Mouse (Mus musculus) myocyte (in vitro differentiated cells): ENCODE data around the gene Med16. TPM values are rescaled to one million over a fixed set of nuclear protein-coding genes. Genes with fewer than 3 reads are reported as not detected.
A peak's percentile ranks its signal among the peaks of the same experiment; 100 is the strongest.

ENCODE experiments used
- H3K27me3 ChIP-seq: one replicate; pipeline ENCODE4 v1.6.1; 2011; ENCODE audit not compliant: control insufficient read depth, insufficient read depth, insufficient read length
- H3K36me3 ChIP-seq: one replicate; pipeline ENCODE4 v1.6.1; 2011; ENCODE audit not compliant: control insufficient read depth, insufficient read depth
- H3K4me2 ChIP-seq: one replicate; pipeline ENCODE4 v1.6.1; 2011; ENCODE audit warnings: low read depth, control low read depth
- H3K4me3 ChIP-seq: one replicate; pipeline ENCODE4 v1.5.1; 2011; ENCODE audit warnings: mild to moderate bottlenecking, control low read depth, moderate library complexity
- H3K79me2 ChIP-seq: one replicate; pipeline ENCODE4 v1.6.1; 2011; ENCODE audit not compliant: control insufficient read depth, insufficient read depth
- H3ac ChIP-seq: one replicate; pipeline ENCODE4 v1.6.1; 2011; ENCODE audit not compliant: control insufficient read depth, insufficient read length
- CEBPB ChIP-seq: IDR thresholded peaks from 2 replicates; pipeline ENCODE4 v1.6.1; 2011; ENCODE audit warnings: mild to moderate bottlenecking, moderate library complexity; ENCODE audit not compliant: poor library complexity, insufficient read depth, severe bottlenecking
- E2F4 ChIP-seq: IDR thresholded peaks from one replicate; pipeline ENCODE4 v1.6.1; 2011; ENCODE audit warnings: mild to moderate bottlenecking, control low read depth, moderate library complexity; ENCODE audit not compliant: insufficient read depth
- MAX ChIP-seq: IDR thresholded peaks from one replicate; pipeline ENCODE4 v1.6.1; 2011; ENCODE audit warnings: low read depth, mild to moderate bottlenecking, control low read depth
- MYOD1 ChIP-seq, 3 experiments: IDR thresholded peaks; one replicate each; pipeline ENCODE4 v1.6.1; 2011; ENCODE audit warnings: control low read depth in 2 of 3, low read depth in 2 of 3, mild to moderate bottlenecking in 2 of 3, moderate library complexity in 1 of 3; ENCODE audit not compliant: insufficient read length in 2 of 3, control insufficient read depth in 1 of 3
- MYOG ChIP-seq, 3 experiments: IDR thresholded peaks; one replicate each; pipeline ENCODE4 v1.6.1; 2011; ENCODE audit warnings: control low read depth in 2 of 3, low read depth in 2 of 3, mild to moderate bottlenecking in 2 of 3; ENCODE audit not compliant: insufficient read length in 2 of 3, control insufficient read depth in 1 of 3, insufficient read depth in 1 of 3
- POLR2A ChIP-seq: IDR thresholded peaks from one replicate; pipeline ENCODE4 v1.6.1; 2011; ENCODE audit warnings: low read depth, mild to moderate bottlenecking, control low read depth, moderate library complexity; ENCODE audit not compliant: insufficient read length
- POLR2AphosphoS2 ChIP-seq: IDR thresholded peaks from one replicate; pipeline ENCODE4 v1.6.1; 2011; ENCODE audit warnings: low read depth, control low read depth; ENCODE audit not compliant: insufficient read length
- REST ChIP-seq: IDR thresholded peaks from one replicate; pipeline ENCODE4 v1.6.1; 2011; ENCODE audit warnings: mild to moderate bottlenecking, control low read depth, moderate library complexity; ENCODE audit not compliant: insufficient read depth, insufficient read length
- SRF ChIP-seq: IDR thresholded peaks from one replicate; pipeline ENCODE4 v1.6.1; 2011; ENCODE audit warnings: low read depth; ENCODE audit not compliant: control insufficient read depth, insufficient read length
- TCF12 ChIP-seq: IDR thresholded peaks from one replicate; pipeline ENCODE4 v1.6.1; 2011; ENCODE audit warnings: mild to moderate bottlenecking, control low read depth; ENCODE audit not compliant: poor library complexity, insufficient read depth, severe bottlenecking
- TCF3 ChIP-seq: IDR thresholded peaks from one replicate; pipeline ENCODE4 v1.6.1; 2011; ENCODE audit warnings: low read depth, control low read depth; ENCODE audit not compliant: insufficient read length
- USF1 ChIP-seq: IDR thresholded peaks from one replicate; pipeline ENCODE4 v1.6.1; 2011; ENCODE audit warnings: low read depth, mild to moderate bottlenecking, control low read depth, moderate library complexity
- polyA plus RNA-seq: library from polyadenylated mRNA; unstranded; fragments of >200 nt; fragmentation: generic; extraction: Trizol; gene quantifications from one replicate; pipeline ENCODE4 v1.2.1, GENCODE M21; 2012; ENCODE audit warnings: missing spikeins

The Med16 gene
- polyA plus RNA-seq, 1 experiment: 31.4 TPM

DNA sequence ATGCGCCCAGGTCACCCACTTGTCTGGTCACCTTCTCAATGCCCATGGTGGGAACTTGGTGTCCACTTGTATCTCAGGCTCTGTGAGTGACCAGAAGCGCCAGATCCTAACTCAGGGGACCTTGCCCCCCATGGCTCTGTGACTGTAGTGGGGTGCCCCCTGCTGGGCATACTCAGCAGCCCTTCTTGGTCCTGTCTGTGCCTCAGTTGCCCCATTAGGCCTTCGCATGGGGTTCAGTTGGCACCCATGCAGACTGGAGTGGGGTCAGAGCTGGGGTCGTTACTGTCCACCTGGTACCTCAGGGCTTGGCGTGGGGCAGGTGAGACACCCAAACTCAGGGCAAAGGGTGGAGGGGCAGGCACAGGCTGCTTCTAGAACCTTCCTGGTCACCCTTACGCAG is 45.2 kb upstream of the Med16 start:
- peaks cover 4% of the 10 kb centered on the region for H3K27me3 ChIP-seq
- H3K36me3 ChIP-seq: peaks cover 8% of the 10 kb centered on the region
- TF ChIP-seq MAX: no peak
- no peak for TF ChIP-seq MYOD1 (IDR thresholded peaks at IDR 0.05; ENCODE audit: control insufficient read depth in 1 of 3, insufficient read length in 2 of 3, low read depth in 2 of 3)
- no peak for TF ChIP-seq USF1
- no peak for TF ChIP-seq SRF
- TF ChIP-seq TCF3: no peak
- no peak for TF ChIP-seq REST
- TF ChIP-seq CEBPB: no peak

DNA sequence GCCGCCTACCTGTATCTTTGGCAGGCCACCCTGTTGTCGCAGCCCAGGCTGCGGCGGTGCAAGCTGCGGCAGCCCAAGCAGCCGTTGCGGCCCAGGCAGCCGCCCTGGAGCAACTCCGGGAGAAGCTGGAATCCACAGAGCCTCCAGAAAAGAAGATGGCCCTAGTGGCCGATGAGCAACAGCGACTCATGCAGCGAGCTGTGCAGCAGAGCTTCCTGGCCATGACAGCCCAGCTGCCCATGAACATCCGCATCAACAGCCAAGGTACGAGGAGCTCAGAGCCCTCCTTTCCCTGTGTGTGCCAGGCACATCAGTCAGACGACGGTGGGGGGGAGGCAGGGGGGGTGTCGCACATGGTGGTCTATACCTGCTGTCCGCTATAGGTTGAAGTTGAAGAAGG is 41.9 kb upstream of the Med16 start:
- peak overlapping the region; percentile 13 for H3K4me2 ChIP-seq
- H3K79me2 ChIP-seq: no peaks in the 10 kb centered on the region
- no peaks in the 10 kb centered on the region for H3K27me3 ChIP-seq
- H3K4me3 ChIP-seq: no peak overlapping the region
- TF ChIP-seq MYOD1 (IDR thresholded peaks at IDR 0.05; ENCODE audit: control insufficient read depth in 1 of 3, insufficient read length in 2 of 3, low read depth in 2 of 3) (peak in 1 of 3 experiments; percentile 51), CEBPB (no peak)
- no peak overlapping the region for H3ac ChIP-seq
- H3K36me3 ChIP-seq: peaks cover 10% of the 10 kb centered on the region

More for the DNA sequence above, 45.2 kb upstream of the Med16 start:
- H3K4me3 ChIP-seq: no peak overlapping the region
- no peak overlapping the region for H3ac ChIP-seq
- no peak overlapping the region for H3K4me2 ChIP-seq
- H3K79me2 ChIP-seq: no peaks in the 10 kb centered on the region

DNA sequence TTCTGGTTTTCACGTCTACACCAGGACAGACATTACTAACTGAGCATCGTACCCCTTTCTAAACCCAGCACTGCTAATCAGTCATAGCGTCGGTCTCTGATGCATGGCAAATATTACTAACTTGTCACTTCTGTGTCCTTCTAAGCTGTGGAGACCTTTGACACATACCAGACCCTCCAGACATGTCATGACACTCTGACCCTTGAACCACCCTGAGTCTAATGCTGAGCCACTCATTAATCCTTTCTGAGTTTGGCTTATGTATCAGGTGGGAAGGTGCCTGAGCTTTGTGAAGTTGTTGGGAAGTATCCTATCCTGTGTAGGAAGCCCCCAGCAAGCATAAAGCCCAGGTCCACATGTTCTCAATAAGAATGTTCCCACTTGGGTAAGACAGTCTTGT is 41.1 kb upstream of the Med16 start:
- Histone ChIP-seq H3K27me3 (no peaks in the 10 kb centered on the region), H3K36me3 (peaks cover 10% of the 10 kb centered on the region)

DNA sequence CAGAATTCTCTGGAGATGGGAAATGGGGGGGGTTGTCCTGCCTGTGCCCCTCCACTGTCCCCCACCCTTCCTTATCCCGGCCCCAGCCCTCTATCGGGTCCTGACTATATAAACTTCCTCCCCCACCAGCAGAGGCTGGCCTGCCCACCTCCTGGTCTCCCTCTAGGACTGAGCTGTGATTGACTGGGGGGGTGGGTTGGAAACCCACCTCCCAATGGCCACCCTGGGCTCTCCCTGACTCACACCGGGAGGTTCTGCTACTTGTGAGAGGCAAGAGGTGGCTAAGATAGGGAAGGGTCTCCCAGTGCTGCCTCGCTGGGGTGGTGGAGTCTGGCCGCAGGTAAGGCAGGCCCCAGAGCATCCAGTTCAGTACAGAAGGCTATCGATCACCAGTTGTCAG is 38.8 kb upstream of the Med16 start:
- TF ChIP-seq SRF (no peak), REST (no peak), POLR2A (no peak), E2F4 (no peak), TCF12 (no peak), USF1 (no peak), MYOG (IDR thresholded peaks at IDR 0.05; ENCODE audit: control insufficient read depth in 1 of 3, insufficient read depth in 1 of 3, insufficient read length in 2 of 3, low read depth in 2 of 3) (no peak), TCF3 (no peak), MAX (no peak), MYOD1 (IDR thresholded peaks at IDR 0.05; ENCODE audit: control insufficient read depth in 1 of 3, insufficient read length in 2 of 3, low read depth in 2 of 3) (no peak), POLR2AphosphoS2 (no peak), CEBPB (no peak)
- no peaks in the 10 kb centered on the region for H3K79me2 ChIP-seq
- no peaks in the 10 kb centered on the region for H3K27me3 ChIP-seq
- H3K36me3 ChIP-seq: peaks cover 4% of the 10 kb centered on the region
- no peak overlapping the region for H3K4me3 ChIP-seq
- no peak overlapping the region for H3ac ChIP-seq
- H3K4me2 ChIP-seq: no peak overlapping the region

More for the DNA sequence above, 41.1 kb upstream of the Med16 start:
- Histone ChIP-seq H3ac (no peak overlapping the region), H3K4me3 (no peak overlapping the region), H3K4me2 (no peak overlapping the region), H3K79me2 (no peaks in the 10 kb centered on the region)
- TF ChIP-seq REST (no peak), MAX (no peak), USF1 (no peak), POLR2A (no peak), SRF (no peak), CEBPB (no peak), TCF3 (no peak), MYOG (IDR thresholded peaks at IDR 0.05; ENCODE audit: control insufficient read depth in 1 of 3, insufficient read depth in 1 of 3, insufficient read length in 2 of 3, low read depth in 2 of 3) (no peak), POLR2AphosphoS2 (no peak), E2F4 (no peak)

DNA sequence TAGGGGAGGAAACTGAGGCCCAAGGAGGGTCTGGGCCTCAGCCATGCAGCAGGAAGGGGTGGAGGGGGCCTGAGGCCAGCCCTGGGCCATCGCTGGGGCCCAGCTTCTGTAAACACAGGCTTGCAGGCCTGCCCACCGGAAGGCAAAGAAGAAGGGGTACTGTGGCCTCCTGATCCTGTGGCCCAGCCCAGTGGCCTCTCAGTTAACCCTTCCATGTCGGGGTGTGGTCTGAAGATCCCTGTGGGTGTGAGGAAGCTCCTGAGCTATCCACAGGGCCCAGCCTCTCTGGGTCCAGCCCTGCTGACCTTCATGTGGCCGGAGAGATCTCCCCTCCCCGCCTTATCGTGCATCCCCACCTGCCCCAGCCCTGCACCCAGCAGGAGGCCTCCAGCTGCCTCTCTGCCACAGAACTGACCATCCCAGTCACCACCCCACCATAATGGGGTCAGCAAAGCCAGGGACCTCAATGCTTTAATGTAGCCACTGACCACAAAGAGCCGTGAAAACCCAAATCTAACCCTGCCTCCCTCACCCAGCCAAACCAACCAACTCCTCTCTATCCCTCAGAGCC is 38.1 kb upstream of the Med16 start:
- no peak overlapping the region for H3ac ChIP-seq
- peaks cover 4% of the 10 kb centered on the region for H3K36me3 ChIP-seq
- H3K4me3 ChIP-seq: no peak overlapping the region
- H3K79me2 ChIP-seq: no peaks in the 10 kb centered on the region
- H3K27me3 ChIP-seq: no peaks in the 10 kb centered on the region
- no peak overlapping the region for H3K4me2 ChIP-seq
- no peak for TF ChIP-seq POLR2AphosphoS2
- no peak for TF ChIP-seq POLR2A
- no peak for TF ChIP-seq E2F4
- TF ChIP-seq MAX: no peak
- no peak for TF ChIP-seq USF1
- no peak for TF ChIP-seq SRF
- TF ChIP-seq TCF12: peak; percentile 47
- peak; percentile 19 to 98 (median 97) for TF ChIP-seq MYOG (IDR thresholded peaks at IDR 0.05; ENCODE audit: control insufficient read depth in 1 of 3, insufficient read depth in 1 of 3, insufficient read length in 2 of 3, low read depth in 2 of 3)
- peak in 2 of 3 experiments; percentile 87 to 94 for TF ChIP-seq MYOD1 (IDR thresholded peaks at IDR 0.05; ENCODE audit: control insufficient read depth in 1 of 3, insufficient read length in 2 of 3, low read depth in 2 of 3)
- TF ChIP-seq TCF3: peak; percentile 89
- no peak for TF ChIP-seq REST
- TF ChIP-seq CEBPB: no peak
